Mouse (Mus musculus): ENCODE measurements around the gene Eif2ak3. TPM values are rescaled to one million over a fixed set of nuclear protein-coding genes. Genes with fewer than 3 reads are reported as not detected.
A peak's percentile ranks its signal among the peaks of the same experiment; 100 is the strongest.

The Eif2ak3 gene
- polyA plus RNA-seq, 1 experiment from 2014 or later = 5.0 TPM

DNA sequence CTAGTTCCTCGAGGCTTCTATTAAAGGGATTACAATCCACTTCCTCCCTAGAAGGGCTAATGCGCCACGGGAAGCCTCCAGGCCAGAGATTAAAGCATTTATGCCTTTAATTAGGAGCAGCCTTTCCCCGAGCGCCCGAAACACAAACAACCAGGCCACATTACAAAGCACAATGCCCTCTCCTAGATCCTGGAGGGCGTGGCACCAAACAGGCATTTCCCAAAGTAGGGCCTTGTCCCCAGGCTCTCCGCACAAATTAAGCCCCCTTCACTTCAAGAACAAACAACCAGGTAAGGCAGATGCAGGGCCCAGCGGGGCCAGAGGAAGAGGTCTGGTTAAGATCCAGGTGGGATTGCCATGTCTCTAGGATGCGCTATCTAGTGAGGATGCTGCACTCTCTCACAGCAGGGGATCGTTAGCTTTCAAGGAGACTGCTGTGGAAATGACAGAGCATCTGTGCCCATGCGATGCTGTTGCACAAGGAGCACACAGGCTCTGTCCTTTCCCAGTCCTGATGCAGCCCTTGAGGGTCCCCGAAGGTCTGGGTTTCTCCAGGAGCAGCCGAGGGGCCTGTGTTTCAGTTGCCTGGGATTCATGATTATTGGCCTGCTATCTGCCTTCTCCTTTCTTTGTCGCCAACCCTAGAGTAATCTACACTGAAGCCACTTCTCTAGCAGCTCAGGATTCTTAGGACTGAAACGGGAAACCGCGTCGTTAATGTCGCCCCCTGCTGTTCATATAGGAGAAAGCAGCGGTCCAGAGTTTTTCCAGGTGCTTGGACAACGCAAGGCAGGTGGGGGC lies 77.2 kb downstream of the Eif2ak3 start:
- Histone ChIP-seq H3K4me3 (ENCODE audit: low read depth, low read length) (peak overlapping the region; percentile 26; the same call in 1 of the 2 replicates), H3K4me1 (ENCODE audit: control insufficient read depth, insufficient read depth, low read length) (no peaks in the 10 kb centered on the region; the same call in 1 of the 2 replicates), H3K27ac (ENCODE audit: low read depth, low read length) (no peak overlapping the region), H3K27me3 (ENCODE audit: control insufficient read depth, insufficient read depth, low read length) (peaks cover 11% of the 10 kb centered on the region), H3K9ac (ENCODE audit: low read depth, low read length) (peak overlapping the region; percentile 24; the same call in 1 of the 2 replicates), H3K36me3 (ENCODE audit: control insufficient read depth, insufficient read depth, low read length) (no peaks in the 10 kb centered on the region), H3K9me3 (replicated peaks; ENCODE audit: control insufficient read depth, low read length) (no peaks in the 10 kb centered on the region), H3K4me2 (peak overlapping the region; percentile 59)
- ATAC-seq (replicated peaks; ENCODE audit: insufficient number of reproducible peaks, low FRiP score, low TSS enrichment) = no peak
- WGBS (ENCODE audit: insufficient replicate concordance) = 6% methylated on average over 22 of the region's 22 CpGs

DNA sequence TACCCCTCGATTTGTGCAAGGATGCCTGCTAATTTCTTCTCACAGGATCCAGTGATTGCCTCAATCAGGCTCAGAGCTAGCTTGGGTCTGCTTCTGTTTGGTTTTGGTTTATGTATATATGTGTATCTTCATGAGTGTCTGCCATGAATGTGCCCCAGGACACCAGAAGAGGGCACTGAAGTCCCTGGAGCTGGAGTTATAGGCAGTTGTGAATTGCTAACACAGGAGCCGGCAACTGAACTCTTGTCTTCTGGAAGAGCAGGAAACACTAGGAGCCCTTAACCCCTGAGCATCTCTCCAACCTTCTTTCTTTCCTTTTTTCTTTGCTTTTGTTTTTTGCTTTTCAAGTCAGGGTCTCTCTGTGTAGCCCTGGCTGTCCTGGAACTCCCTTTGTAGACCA lies 87.5 kb downstream of the Eif2ak3 start:
- Histone ChIP-seq H3K4me3 (ENCODE audit: low read depth, low read length) (no peak overlapping the region), H3K9me3 (replicated peaks; ENCODE audit: control insufficient read depth, low read length) (no peaks in the 10 kb centered on the region), H3K27ac (ENCODE audit: low read depth, low read length) (no peak overlapping the region), H3K9ac (ENCODE audit: low read depth, low read length) (no peak overlapping the region), H3K4me2 (no peak overlapping the region), H3K27me3 (ENCODE audit: control insufficient read depth, insufficient read depth, low read length) (no peaks in the 10 kb centered on the region), H3K4me1 (ENCODE audit: control insufficient read depth, insufficient read depth, low read length) (no peaks in the 10 kb centered on the region), H3K36me3 (ENCODE audit: control insufficient read depth, insufficient read depth, low read length) (no peaks in the 10 kb centered on the region)
- no peak for ATAC-seq (replicated peaks; ENCODE audit: insufficient number of reproducible peaks, low FRiP score, low TSS enrichment)
- WGBS (ENCODE audit: insufficient replicate concordance) = 83% methylated on average over 2 of the region's 2 CpGs

DNA sequence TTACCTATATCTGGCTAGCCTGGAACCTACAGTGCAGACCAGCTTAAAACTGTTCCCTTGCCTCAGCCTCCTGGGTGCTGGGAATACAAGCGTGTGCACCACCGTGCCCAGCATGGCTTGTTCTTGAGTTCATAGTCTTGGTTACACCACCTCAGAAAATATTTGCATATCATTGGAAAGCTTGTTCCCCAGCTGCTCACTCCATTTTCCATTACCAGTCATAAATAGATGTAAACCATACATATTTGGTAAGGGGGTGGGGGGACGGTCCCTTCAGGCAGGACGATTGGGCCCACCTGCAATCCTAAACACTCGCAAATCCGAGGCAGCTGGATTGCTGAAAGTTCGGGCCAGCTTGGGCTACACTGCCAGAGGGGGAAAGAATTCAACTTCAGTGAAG lies 109.0 kb downstream of the Eif2ak3 start:
- Histone ChIP-seq H3K4me3 (ENCODE audit: low read depth, low read length) (no peak overlapping the region), H3K9me3 (replicated peaks; ENCODE audit: control insufficient read depth, low read length) (no peaks in the 10 kb centered on the region), H3K4me1 (ENCODE audit: control insufficient read depth, insufficient read depth, low read length) (peaks cover 3% of the 10 kb centered on the region; the same call in 1 of the 2 replicates), H3K36me3 (ENCODE audit: control insufficient read depth, insufficient read depth, low read length) (no peaks in the 10 kb centered on the region), H3K9ac (ENCODE audit: low read depth, low read length) (no peak overlapping the region), H3K4me2 (no peak overlapping the region), H3K27me3 (ENCODE audit: control insufficient read depth, insufficient read depth, low read length) (peaks cover 57% of the 10 kb centered on the region), H3K27ac (ENCODE audit: low read depth, low read length) (no peak overlapping the region)
- 66% methylated on average over 7 of the region's 7 CpGs for WGBS (ENCODE audit: insufficient replicate concordance)
- ATAC-seq (replicated peaks; ENCODE audit: insufficient number of reproducible peaks, low FRiP score, low TSS enrichment) = no peak

DNA sequence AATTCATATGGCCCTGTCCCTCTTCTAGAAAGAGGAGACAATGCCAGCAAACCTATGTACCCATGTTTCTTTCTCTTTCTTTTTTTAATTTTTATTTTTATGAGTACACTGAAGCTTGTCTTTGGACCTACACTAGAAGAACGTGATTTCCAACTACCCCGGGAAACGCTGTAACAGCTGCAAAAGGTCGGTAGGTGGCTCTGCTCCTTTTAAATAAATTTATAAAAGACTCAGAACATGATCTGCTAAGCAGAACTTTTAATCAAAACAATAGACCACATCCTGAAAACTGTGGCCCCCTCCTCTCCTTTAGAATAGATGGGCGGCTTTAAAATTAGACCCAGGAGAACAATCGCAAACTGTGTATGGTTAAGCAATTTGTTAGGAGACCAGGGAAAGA lies 109.7 kb downstream of the Eif2ak3 start:
- Histone ChIP-seq H3K9ac (ENCODE audit: low read depth, low read length) (no peak overlapping the region), H3K4me3 (ENCODE audit: low read depth, low read length) (no peak overlapping the region), H3K4me2 (no peak overlapping the region), H3K4me1 (ENCODE audit: control insufficient read depth, insufficient read depth, low read length) (peaks cover 3% of the 10 kb centered on the region; the same call in 1 of the 2 replicates), H3K36me3 (ENCODE audit: control insufficient read depth, insufficient read depth, low read length) (no peaks in the 10 kb centered on the region), H3K27ac (ENCODE audit: low read depth, low read length) (no peak overlapping the region), H3K9me3 (replicated peaks; ENCODE audit: control insufficient read depth, low read length) (no peaks in the 10 kb centered on the region), H3K27me3 (ENCODE audit: control insufficient read depth, insufficient read depth, low read length) (peaks cover 63% of the 10 kb centered on the region)
- ATAC-seq (replicated peaks; ENCODE audit: insufficient number of reproducible peaks, low FRiP score, low TSS enrichment) = no peak
- WGBS (ENCODE audit: insufficient replicate concordance) = 9% methylated on average over 6 of the region's 6 CpGs

Other genes starting within 250 kb of the Eif2ak3 start
- gene Rpia, start 52.3 kb upstream of the Eif2ak3 start, polyA plus RNA-seq (2014; fragmentation: Nextera tagmentation; extraction: Ambion mirVana) = 0.70 and 1.6 TPM in 2 replicates
- not detected in 2 replicates for gene Tex37, start 74.4 kb downstream of the Eif2ak3 start, polyA plus RNA-seq (2014; fragmentation: Nextera tagmentation; extraction: Ambion mirVana)
- gene Foxi3, start 112.0 kb downstream of the Eif2ak3 start, polyA plus RNA-seq (2014; fragmentation: Nextera tagmentation; extraction: Ambion mirVana) = not detected in 2 replicates

Data from heart, embryonic 11.5 days (tissue).